Mouse (Mus musculus) limb, embryonic 15.5 days (tissue): Measurements from ENCODE around the gene Pithd1. TPM values are rescaled to one million over a fixed set of nuclear protein-coding genes. Genes with fewer than 3 reads are reported as not detected.
A peak's percentile ranks its signal among the peaks of the same experiment; 100 is the strongest.

ENCODE experiments used
- ATAC-seq: fragments of 200-750 bp; cut with Nextera tagmentation; 2 replicates; pipeline ENCODE4 v1.8.0; 2017; ENCODE audit warnings: low read depth, moderate TSS enrichment; ENCODE audit not compliant: insufficient number of reproducible peaks, low FRiP score, low TSS enrichment
- H3K27ac ChIP-seq: fragments of 300-500 bp; sonication (generic); 2 replicates; pipeline ENCODE4 v1.5.1; 2015; ENCODE audit warnings: moderate library complexity, mild to moderate bottlenecking, inconsistent platforms
- H3K27me3 ChIP-seq: fragments of 300-500 bp; sonication (generic); 2 replicates; pipeline ENCODE4 v1.6.1; 2015; ENCODE audit warnings: inconsistent platforms
- H3K36me3 ChIP-seq: fragments of 300-500 bp; sonication (generic); 2 replicates; pipeline ENCODE4 v1.6.1; 2015; ENCODE audit warnings: inconsistent platforms
- H3K4me1 ChIP-seq: fragments of 300-500 bp; sonication (generic); 2 replicates; pipeline ENCODE4 v1.6.1; 2015; ENCODE audit warnings: inconsistent platforms
- H3K4me2 ChIP-seq: fragments of 300-500 bp; sonication (generic); 2 replicates; pipeline ENCODE4 v1.6.1; 2015; ENCODE audit warnings: mild to moderate bottlenecking, inconsistent platforms
- H3K4me3 ChIP-seq: fragments of 300-500 bp; sonication (generic); 2 replicates; pipeline ENCODE4 v1.5.1; 2015; ENCODE audit warnings: mild to moderate bottlenecking, inconsistent platforms
- H3K9ac ChIP-seq: fragments of 300-500 bp; sonication (generic); 2 replicates; pipeline ENCODE4 v1.6.1; 2015; ENCODE audit warnings: inconsistent platforms
- H3K9me3 ChIP-seq: fragments of 300-500 bp; sonication (generic); 2 replicates; pipeline ENCODE4 v1.6.1; 2016; ENCODE audit warnings: inconsistent platforms
- WGBS: fragments of 180-500 bp; shearing (Covaris S2); methylation state at CpG from one replicate; pipeline ENCODE4 v1.1.7; 2015; 5-methylcytosine and 5-hydroxymethylcytosine counted together
- polyA plus RNA-seq: library from polyadenylated mRNA; unstranded; fragments of >200 nt; fragmentation: Nextera tagmentation; extraction: Ambion mirVana; gene quantifications from 2 replicates; pipeline ENCODE4 v1.2.1, GENCODE M21; 2015

Gene Pithd1
- polyA plus RNA-seq, 1 experiment from 2014 or later = 54.5 TPM

GRCm38 (mm10) chr4:135954241-135954640, 32.8 kb downstream of the Pithd1 start:
- no peak for ATAC-seq
- Histone ChIP-seq H3K4me2 (no peak overlapping the region), H3K9ac (no peak overlapping the region), H3K4me3 (no peak overlapping the region), H3K27ac (no peak overlapping the region), H3K36me3 (peaks cover 67% of the 10 kb centered on the region), H3K4me1 (peaks cover 2% of the 10 kb centered on the region; the same call in 1 of the 2 replicates), H3K27me3 (no peaks in the 10 kb centered on the region), H3K9me3 (no peaks in the 10 kb centered on the region)
- 11% methylated on average over 2 of the region's 2 CpGs for WGBS

DNA sequence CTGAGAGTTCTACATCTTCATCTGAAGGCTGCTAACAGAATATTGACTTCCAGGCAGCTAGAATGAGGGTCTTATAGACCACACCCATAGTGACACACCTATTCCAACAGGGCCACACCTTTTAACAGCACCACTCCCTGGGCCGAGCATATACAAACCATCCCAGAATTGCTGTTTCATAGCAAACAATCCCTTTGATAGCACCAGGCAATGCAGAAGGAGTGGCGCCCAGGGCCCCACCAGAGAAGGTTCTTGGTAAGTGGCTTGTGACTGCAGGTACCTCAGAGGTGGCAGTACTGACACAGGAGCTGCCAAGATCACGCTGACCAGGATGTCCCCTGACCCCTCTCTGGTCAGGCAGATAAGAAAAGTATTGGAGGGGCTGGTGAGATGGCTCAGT, 33.9 kb downstream of the Pithd1 start:
- peaks cover 57% of the 10 kb centered on the region for H3K36me3 ChIP-seq
- whole genome bisulfite sequencing = 86% methylated on average over 3 of the region's 3 CpGs
- H3K9me3 ChIP-seq = no peaks in the 10 kb centered on the region
- peaks cover 4% of the 10 kb centered on the region for H3K4me1 ChIP-seq
- no peaks in the 10 kb centered on the region for H3K27me3 ChIP-seq
- no peak overlapping the region for H3K4me2 ChIP-seq
- no peak overlapping the region for H3K9ac ChIP-seq
- no peak overlapping the region for H3K4me3 ChIP-seq
- no peak overlapping the region for H3K27ac ChIP-seq
- no peak for ATAC-seq

GRCm38 (mm10) chr4:135951505-135951904, 35.6 kb downstream of the Pithd1 start:
- Histone ChIP-seq H3K27ac (no peak overlapping the region), H3K4me3 (no peak overlapping the region), H3K4me2 (no peak overlapping the region), H3K27me3 (no peaks in the 10 kb centered on the region), H3K36me3 (peaks cover 44% of the 10 kb centered on the region), H3K9ac (no peak overlapping the region), H3K9me3 (no peaks in the 10 kb centered on the region), H3K4me1 (peaks cover 14% of the 10 kb centered on the region)
- no peak for ATAC-seq
- WGBS = 90% methylated on average over 3 of the region's 3 CpGs

GRCm38 (mm10) chr4:135950365-135950764, 36.7 kb downstream of the Pithd1 start:
- H3K9me3 ChIP-seq = no peaks in the 10 kb centered on the region
- WGBS = 86% methylated on average over 6 of the region's 6 CpGs
- ATAC-seq = no peak
- H3K27ac ChIP-seq = no peak overlapping the region
- H3K4me2 ChIP-seq = no peak overlapping the region
- peaks cover 35% of the 10 kb centered on the region for H3K36me3 ChIP-seq
- no peak overlapping the region for H3K9ac ChIP-seq
- no peak overlapping the region for H3K4me3 ChIP-seq
- no peaks in the 10 kb centered on the region for H3K27me3 ChIP-seq
- peaks cover 20% of the 10 kb centered on the region for H3K4me1 ChIP-seq

DNA sequence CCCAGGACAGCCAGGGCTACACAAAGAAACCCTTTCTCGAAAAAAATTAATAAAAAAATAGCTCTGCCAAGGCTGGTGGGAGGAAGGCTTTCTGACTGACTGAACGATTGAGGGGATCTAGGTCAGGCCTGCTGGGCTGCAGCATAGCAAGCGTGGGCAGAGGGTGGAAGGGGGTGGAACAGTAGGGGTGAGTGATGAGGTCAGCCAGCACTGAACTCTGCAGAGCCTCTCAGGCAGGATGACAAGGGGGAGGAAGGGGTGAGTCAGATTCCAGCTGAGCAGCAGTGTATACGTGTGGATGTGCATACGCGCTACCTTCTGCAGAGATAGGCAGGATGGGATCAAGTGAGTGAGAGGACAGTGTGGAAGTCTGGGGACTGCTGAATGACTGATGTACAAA, 37.2 kb downstream of the Pithd1 start:
- ATAC-seq = no peak
- Histone ChIP-seq H3K9me3 (no peaks in the 10 kb centered on the region), H3K36me3 (peaks cover 30% of the 10 kb centered on the region), H3K4me3 (no peak overlapping the region), H3K27ac (no peak overlapping the region), H3K9ac (no peak overlapping the region), H3K27me3 (no peaks in the 10 kb centered on the region), H3K4me1 (peaks cover 20% of the 10 kb centered on the region), H3K4me2 (no peak overlapping the region)
- WGBS = 67% methylated on average over 6 of the region's 6 CpGs

DNA sequence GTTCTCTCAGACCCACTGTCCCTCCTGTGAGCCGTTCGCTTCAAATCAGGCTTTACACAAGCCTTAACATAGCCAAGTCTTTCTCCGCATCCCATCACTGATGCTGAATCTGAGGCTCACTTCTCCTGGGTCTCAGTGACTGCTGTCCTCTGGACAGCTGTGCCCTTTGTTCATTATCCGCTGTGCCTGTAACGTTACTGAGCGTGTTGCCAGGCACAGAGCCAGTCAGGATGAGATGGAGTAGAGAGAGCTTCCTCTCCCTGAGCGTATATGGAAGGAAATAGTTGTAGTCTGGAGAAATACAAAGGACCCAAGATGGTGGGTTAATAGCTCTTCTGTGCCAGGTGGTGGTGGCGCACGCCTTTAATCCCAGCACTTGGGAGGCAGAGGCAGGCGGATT, 37.6 kb downstream of the Pithd1 start:
- no peak overlapping the region for H3K4me2 ChIP-seq
- H3K36me3 ChIP-seq = peaks cover 28% of the 10 kb centered on the region
- no peak overlapping the region for H3K4me3 ChIP-seq
- no peak for ATAC-seq
- H3K9me3 ChIP-seq = no peaks in the 10 kb centered on the region
- no peak overlapping the region for H3K9ac ChIP-seq
- H3K27ac ChIP-seq = no peak overlapping the region
- WGBS = 83% methylated on average over 10 of the region's 10 CpGs
- no peaks in the 10 kb centered on the region for H3K27me3 ChIP-seq
- peaks cover 20% of the 10 kb centered on the region for H3K4me1 ChIP-seq

GRCm38 (mm10) chr4:135948142-135948541, 38.9 kb downstream of the Pithd1 start:
- peaks cover 22% of the 10 kb centered on the region for H3K36me3 ChIP-seq
- no peaks in the 10 kb centered on the region for H3K9me3 ChIP-seq
- peaks cover 27% of the 10 kb centered on the region for H3K4me1 ChIP-seq
- no peak overlapping the region for H3K4me3 ChIP-seq
- no peaks in the 10 kb centered on the region for H3K27me3 ChIP-seq
- H3K27ac ChIP-seq = no peak overlapping the region
- ATAC-seq = no peak
- 92% methylated on average over 8 of the region's 8 CpGs for WGBS
- no peak overlapping the region for H3K4me2 ChIP-seq
- no peak overlapping the region for H3K9ac ChIP-seq

DNA sequence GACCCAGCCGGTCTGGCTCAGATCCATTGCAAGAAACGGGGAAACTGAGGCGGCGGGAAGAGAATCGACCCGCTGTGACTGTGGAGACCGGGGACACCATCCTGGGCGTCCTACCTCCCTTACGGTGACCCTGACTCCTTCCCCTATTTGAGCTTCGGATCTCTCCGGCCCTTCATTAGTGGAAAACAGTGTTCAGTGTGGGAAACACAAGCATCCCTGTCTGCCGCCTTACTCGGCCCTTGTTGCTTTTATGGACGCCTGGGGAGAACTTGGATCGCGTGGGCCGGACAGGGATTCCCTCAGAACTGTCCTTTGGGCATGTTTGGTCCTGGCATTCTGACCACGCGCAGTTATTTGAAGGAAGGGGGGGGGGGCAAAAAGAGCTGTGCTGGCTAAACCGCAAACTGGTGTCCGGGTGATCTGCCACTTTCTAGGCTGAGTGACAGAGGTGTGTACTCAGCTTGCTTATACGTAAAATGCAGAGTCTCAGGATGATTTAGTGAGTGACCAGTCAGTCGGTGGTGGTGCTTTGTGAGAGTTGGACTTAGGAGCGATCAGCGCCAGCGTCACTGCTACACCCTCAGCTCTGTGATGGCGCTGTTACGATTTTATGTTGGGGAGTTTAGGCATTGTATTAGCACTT, 40.3 kb downstream of the Pithd1 start:
- Histone ChIP-seq H3K4me3 (peak overlapping the region; percentile 89), H3K4me2 (peak overlapping the region; percentile 74), H3K27ac (peak overlapping the region; percentile 64), H3K9ac (peak overlapping the region; percentile 67), H3K4me1 (peaks cover 27% of the 10 kb centered on the region), H3K9me3 (no peaks in the 10 kb centered on the region), H3K27me3 (no peaks in the 10 kb centered on the region), H3K36me3 (peaks cover 9% of the 10 kb centered on the region)
- no peak for ATAC-seq
- WGBS = under 1% methylated on average over 28 of the region's 28 CpGs

- peak; percentile 86 for ATAC-seq
- Histone ChIP-seq H3K4me3 (peak within 1 kb of the TSS; percentile 89), H3K27ac (peak within 1 kb of the TSS; percentile 64), H3K4me2 (peak within 1 kb of the TSS; percentile 74), H3K9ac (peak within 1 kb of the TSS; percentile 67), H3K36me3 (peaks cover 4% of the 10 kb centered on the region; the same call in 1 of the 2 replicates), H3K4me1 (peaks cover 27% of the 10 kb centered on the region), H3K27me3 (no peaks in the 10 kb centered on the region), H3K9me3 (no peaks in the 10 kb centered on the region)
- WGBS = under 1% methylated on average over 23 of the region's 23 CpGs
These were observed 40.8 kb downstream of the Pithd1 start, which contains the start of gene Hmgcl for GRCm38 (mm10) chr4:135946278-135946658. Gene Hmgcl, plus strand, starts transcription at chr4:135946448.

DNA sequence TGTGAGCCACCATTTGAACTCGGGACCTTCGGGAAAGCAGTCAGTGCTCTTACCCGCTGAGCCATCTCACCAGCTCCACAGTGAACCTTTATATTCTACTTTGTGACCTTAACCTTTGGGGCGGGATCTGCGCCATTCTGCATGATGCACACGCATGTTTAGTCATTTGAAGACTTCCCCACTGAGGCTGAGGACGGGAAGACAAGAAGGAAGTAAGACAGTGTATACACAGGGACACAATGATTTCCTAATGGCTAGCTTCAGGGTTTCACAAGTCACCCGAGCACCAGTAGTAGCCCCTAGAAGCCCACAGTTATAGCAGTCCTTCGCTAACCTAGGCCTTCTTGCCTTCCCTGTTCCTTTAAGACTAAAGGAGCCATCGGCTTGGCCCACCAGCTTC, 41.4 kb downstream of the Pithd1 start:
- H3K9ac ChIP-seq = 0 out of 2 replicates have a peak overlapping the region, but pooled peaks have one; percentile 67
- H3K27me3 ChIP-seq = no peaks in the 10 kb centered on the region
- ATAC-seq = no peak
- peaks cover 27% of the 10 kb centered on the region for H3K4me1 ChIP-seq
- peak overlapping the region; percentile 74 for H3K4me2 ChIP-seq
- WGBS = 77% methylated on average over 10 of the region's 10 CpGs
- no peaks in the 10 kb centered on the region for H3K9me3 ChIP-seq
- peaks cover 4% of the 10 kb centered on the region; the same call in 1 of the 2 replicates for H3K36me3 ChIP-seq
- H3K4me3 ChIP-seq = peak overlapping the region; percentile 89
- peak overlapping the region; percentile 59; the same call in 1 of the 2 replicates for H3K27ac ChIP-seq

GRCm38 (mm10) chr4:135943389-135943788, 43.7 kb downstream of the Pithd1 start:
- WGBS = 51% methylated on average over 4 of the region's 4 CpGs

GRCm38 (mm10) chr4:135942193-135942592, 44.9 kb downstream of the Pithd1 start:
- Histone ChIP-seq H3K27me3 (no peaks in the 10 kb centered on the region), H3K4me2 (no peak overlapping the region), H3K4me1 (peaks cover 18% of the 10 kb centered on the region), H3K36me3 (peaks cover 29% of the 10 kb centered on the region; the same call in 1 of the 2 replicates), H3K9ac (no peak overlapping the region), H3K4me3 (no peak overlapping the region), H3K27ac (no peak overlapping the region), H3K9me3 (no peaks in the 10 kb centered on the region)
- no peak for ATAC-seq
- WGBS = 86% methylated on average over 6 of the region's 6 CpGs

More at GRCm38 (mm10) chr4:135943389-135943788, 43.7 kb downstream of the Pithd1 start:
- Histone ChIP-seq H3K9ac (no peak overlapping the region), H3K27ac (no peak overlapping the region), H3K9me3 (no peaks in the 10 kb centered on the region), H3K4me3 (no peak overlapping the region), H3K4me2 (no peak overlapping the region), H3K27me3 (no peaks in the 10 kb centered on the region), H3K4me1 (peaks cover 25% of the 10 kb centered on the region), H3K36me3 (peaks cover 22% of the 10 kb centered on the region; the same call in 1 of the 2 replicates)
- ATAC-seq = no peak
